Mouse (Mus musculus) spleen, adult 2 months (tissue): ENCODE measurements at regions not wholly inside any gene's neighbourhood (a gene's known extent, or its start where the extent isn't known, plus 50 kb on each side); places are given as distances from the start of the nearest gene placed in this dataset.

ENCODE experiments used
- CTCF ChIP-seq: fragments of 200-500 bp; IDR thresholded peaks from 2 replicates; pipeline ENCODE4 v1.5.1; 2011; ENCODE audit warnings: mild to moderate bottlenecking, inconsistent platforms; ENCODE audit not compliant: insufficient read depth, insufficient read length, insufficient replicate concordance; ENCODE audit errors: extremely low read depth
- POLR2A ChIP-seq: fragments of 200-500 bp; IDR thresholded peaks from 2 replicates; pipeline ENCODE4 v1.6.1; 2011; ENCODE audit warnings: low read depth, low read length, inconsistent platforms

GRCm38 (mm10) chr6:52440160-52440559 is 126.9 kb downstream of the Evx1 start:
- no peak for TF ChIP-seq POLR2A
- TF ChIP-seq CTCF, result no peak
